Mouse (Mus musculus) layer of hippocampus, adult 11-12 months (tissue): ENCODE results near the gene Sept9.
A peak's percentile ranks its signal among the peaks of the same experiment; 100 is the strongest.

ENCODE experiments used
- DNase-seq: peaks from one replicate; pipeline ENCODE4 v3.0.0; 2022; ENCODE audit warnings: low spot score

Sept9 gene

DNA sequence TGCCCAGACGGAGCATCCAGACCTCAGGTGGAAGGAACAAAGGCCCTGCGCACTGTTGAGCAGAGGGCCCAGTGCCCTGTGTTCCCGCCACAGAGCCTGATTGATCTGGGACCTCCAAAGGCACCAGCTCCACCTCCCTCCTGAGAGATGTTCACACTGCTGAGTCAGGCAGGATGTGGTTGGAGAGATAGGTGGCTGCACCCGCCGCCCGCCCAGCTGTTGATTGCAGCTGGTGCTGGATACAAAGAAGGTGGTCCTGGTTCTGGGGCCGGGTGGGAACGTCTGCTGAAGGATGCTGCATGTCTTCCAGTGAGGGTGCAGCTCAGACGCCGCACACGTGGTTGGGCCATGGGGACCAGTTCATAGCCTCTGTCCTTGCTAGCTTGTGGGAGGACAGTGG is 93.0 kb downstream of the Sept9 start:
- no peak for DNase-seq

GRCm38 (mm10) chr11:117295266-117295665 is 95.8 kb downstream of the Sept9 start:
- DNase-seq, result no peak

GRCm38 (mm10) chr11:117296116-117296499 is 96.6 kb downstream of the Sept9 start:
- no peak for DNase-seq

DNA sequence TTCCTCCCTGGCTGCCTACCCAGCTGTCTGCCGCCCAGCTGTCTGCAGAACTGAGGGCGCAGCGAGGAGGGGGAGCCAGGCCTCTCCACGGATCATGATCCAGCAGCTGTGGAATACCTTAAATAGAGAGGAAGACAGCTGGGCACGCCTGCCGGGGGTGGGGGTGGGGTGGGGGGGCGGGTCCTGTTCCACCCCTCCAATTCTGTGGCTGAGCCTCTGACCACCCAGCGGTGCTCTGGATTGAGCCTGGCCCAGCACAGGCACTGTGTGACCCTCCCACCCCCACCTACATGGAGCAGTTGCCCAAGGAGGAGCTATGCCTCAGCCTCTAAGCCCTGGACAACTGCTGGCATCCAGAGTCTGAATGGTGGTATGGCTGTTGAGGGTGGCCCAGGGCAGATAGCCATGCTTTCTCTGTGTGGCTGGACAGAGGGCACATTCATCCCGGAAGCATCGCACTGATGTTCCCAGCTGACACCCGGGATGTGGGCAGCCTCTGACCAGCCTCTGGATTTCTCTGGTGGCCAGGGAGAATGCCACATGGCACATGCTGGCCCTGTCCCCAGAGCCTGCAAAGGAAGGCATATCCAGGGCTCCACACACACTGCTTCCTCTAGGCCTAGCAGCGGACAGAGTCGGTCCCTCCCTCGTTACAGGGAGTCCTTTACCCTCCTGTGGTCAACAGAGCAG is 97.2 kb downstream of the Sept9 start:
- peak; percentile 57 for DNase-seq

DNA sequence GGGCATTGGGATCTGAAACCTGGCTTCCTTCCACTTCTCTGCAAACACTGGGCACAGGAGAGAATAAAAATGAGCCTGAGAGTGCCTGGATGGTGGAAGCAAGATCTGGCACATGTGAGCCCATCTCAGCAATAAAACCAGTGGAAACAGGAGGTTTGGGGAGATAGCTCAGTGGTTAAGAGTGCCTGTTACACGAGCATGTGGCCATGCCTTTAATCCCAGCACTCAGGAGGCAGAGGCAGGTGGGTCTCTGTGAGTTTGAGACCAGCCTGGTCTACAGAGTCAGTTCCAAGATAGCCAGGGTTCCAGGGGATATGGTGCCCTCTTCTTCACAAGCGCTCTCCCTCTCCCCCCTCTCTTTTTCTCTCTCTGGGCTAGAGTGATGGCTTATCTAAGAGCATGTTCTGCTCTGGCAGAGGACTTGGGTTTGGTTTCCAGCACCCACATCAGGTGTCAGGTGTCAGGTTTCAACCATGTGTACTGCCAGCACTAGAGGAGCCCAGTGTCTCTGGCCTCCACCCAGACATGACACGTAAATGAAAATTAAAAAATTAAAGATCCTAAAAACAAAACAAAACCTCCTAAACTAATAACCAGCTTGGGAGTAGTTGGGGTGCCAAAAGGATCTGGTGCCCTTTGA is 97.8 kb downstream of the Sept9 start:
- DNase-seq, result no peak

GRCm38 (mm10) chr11:117299741-117300140 is 100.3 kb downstream of the Sept9 start:
- DNase-seq, result no peak

- DNase-seq, result no peak
These were observed 101.3 kb downstream of the Sept9 start for GRCm38 (mm10) chr11:117300809-117301208.

DNA sequence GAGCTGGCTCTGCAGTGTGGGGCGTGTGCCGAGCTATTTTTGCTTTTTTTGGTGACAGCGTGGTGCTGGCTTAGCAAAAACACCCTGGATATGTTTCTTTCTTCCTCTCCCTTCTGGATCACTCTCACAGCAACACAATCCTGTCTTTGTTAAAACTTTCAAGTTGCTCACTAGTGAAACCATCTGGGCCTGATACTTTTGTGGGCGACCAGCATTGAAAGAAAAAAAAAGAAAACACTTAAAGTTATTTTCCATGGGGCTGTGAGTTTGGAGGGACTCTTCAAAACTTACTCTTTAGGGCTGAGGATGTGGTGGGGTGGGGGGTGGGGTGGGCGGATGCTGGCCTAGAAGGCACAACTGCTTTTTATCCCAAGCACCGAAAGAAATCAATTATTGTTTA is 102.3 kb downstream of the Sept9 start:
- no peak for DNase-seq

DNA sequence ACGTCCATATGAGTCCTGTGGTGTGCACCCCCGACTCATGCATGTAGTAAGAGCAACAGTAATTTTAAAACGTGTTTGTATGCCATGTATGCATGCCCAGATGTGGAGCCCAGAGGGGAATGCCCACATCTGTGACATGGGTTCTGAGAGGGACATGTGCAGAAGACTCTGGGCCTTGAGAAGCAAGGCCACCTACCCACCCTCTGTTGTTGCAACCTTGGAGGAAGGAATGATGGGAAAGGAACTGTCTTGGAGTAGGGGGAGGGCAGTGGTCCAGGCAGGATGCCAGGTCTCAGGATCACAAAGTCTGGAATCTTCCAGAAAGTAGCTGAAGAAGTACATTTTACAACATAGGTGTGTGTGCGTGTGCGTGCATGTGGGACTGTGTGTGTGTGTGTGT is 102.9 kb downstream of the Sept9 start:
- DNase-seq, result no peak

GRCm38 (mm10) chr11:117305509-117306188 is 106.2 kb downstream of the Sept9 start:
- DNase-seq, result no peak

GRCm38 (mm10) chr11:117306311-117307088 is 107.0 kb downstream of the Sept9 start:
- no peak for DNase-seq

DNA sequence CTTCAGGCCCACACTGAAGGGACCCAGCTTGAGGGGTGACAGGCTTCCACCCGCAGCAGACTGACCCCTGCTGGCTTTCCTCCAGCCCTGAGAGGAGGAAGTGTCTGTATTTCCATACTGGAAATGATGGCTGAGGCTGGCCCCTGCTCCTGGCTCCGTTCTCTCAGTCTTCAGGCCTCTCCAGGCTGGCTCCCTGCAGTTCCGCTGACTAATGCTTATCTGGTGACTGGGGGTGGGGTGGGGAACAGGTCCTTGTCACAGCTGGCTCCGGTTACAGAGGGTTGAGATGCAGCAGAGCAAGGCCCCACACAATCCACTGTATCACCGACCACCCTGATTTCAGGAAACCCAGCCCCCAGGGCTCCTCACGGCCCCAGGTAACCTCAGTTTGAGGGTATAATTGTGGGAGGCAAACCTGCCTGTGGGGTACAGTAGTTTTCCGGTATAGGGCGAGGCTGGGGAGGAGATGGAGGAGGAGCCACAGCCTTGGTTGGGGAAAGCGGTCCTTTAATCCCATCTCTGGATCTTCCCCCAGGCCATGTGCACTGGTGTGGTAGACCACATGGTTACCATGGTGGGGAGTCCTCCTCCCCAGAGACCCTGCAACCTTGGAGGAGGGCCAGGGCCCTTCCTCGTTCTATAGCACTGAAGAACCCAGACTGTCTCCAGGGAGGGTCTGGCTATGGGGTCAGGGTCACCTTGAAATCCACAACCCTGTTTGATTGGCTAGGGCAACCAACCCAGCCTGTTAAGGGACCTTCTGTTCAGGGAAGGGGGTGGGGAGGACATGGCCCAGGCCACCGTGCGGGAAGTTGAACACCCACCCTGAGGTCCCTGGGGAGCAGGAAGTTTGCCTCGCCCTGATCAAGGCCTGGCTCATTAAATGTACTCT is 108.7 kb downstream of the Sept9 start:
- DNase-seq, result no peak

GRCm38 (mm10) chr11:117309108-117309917 is 109.9 kb downstream of the Sept9 start:
- no peak for DNase-seq

- DNase-seq, result no peak
These were observed 110.4 kb downstream of the Sept9 start for GRCm38 (mm10) chr11:117309918-117310287.

GRCm38 (mm10) chr11:117310341-117311107 is 111.1 kb downstream of the Sept9 start:
- DNase-seq, result no peak

DNA sequence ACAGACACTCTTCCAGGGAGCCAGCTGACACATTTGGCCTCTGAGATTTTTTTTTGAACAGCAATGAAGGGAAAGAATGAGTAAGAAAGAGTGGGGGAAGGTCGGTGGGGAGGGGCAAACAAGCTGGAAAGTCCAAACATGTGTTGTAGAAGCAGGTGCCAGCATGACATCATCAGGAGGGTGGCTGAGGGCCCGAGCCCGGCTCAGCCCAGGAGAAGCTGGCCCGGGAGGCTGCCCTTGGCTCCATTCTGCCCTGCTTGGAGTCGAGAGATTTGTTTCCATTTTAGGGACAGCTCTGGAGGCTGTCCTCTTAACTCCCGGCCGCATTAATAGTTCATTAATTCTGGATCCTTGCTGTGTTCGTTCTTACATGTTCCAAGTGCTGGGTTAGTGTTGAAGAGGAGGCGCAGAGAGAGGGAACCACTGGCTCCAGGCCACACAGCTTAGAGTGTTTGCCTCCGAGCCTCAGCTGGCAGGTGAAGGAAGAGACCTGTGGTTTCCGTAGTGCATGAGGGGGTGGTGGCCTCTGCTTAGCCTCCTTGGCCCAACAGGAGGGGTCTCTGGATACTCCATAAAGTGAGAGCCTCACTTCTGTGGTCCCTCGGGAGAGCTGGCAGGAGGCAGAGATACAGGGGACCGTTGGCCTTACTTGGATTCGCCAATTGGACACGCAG is 111.8 kb downstream of the Sept9 start:
- DNase-seq, result no peak

DNA sequence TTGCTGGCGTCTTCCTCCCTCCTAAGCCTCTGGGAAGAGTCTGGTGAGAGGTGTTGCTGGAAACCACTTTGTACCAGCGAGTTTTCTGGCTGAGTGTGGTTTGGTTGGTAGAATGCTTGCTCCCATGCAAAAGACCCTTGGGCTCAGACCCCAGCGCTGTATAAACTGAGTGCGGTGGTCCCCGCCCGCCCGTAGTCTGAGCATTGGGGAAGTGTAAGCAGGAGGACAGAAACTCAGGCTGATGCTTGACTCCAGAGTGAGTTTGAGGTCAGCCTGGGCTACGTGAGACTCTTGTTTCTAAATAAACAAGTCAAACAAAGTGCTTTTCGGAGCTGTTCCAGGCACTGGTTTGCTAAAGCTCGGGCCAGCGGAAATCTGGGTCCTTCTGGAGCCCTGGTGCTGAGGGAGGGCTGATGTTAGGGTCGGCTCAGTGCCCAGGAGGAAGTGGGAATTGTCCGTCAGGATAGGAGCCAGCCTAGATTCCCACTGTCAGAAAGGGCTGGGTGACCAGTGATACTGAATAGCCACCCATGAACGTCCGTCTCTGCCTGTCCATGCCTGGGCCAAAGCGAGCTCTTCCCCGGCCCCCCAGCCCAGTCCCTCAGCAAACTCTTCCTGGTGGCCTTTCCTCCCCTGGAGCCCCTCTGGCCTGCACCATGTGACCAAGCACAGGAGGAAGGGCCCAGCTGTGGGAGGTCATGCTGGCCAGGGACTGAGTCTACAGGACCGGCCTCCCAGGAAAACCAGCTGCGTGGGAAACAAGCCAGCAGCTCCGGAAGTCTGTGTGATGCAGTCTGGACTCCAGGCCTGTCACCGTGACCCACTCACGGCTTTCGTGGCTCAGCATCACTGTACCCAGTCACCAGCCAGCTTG is 112.8 kb downstream of the Sept9 start:
- DNase-seq, result no peak

- DNase-seq, result no peak
These were observed 113.5 kb downstream of the Sept9 start for GRCm38 (mm10) chr11:117312936-117313335.
